Mouse (Mus musculus): ENCODE measurements around the gene Srl. TPM values are rescaled to one million over a fixed set of nuclear protein-coding genes. Genes with fewer than 3 reads are reported as not detected.

Gene Srl
- total and polyA plus RNA-seq, 3 experiments, result 14.6 to 15.3 TPM; not detected in 1

DNA sequence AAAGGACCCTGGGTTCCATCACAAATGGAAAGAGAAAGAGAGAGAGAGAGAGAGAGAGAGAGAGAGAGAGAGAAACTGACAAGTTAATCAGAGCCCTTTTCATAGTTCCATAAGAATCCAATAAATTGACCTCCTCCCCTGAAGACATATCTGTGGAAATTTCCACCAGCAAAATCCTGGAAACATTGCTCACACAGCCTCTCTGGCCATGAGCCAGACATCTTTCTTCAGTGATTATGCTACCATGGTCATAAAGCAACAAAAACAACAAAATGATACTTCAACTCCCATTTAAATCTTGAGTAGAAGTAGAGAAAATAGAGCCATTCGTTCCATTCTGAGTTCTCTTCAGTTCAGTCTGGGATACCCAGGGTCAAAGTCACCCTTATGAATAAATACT is 97.2 kb downstream of the Srl start:
- Histone ChIP-seq H3K79me2 (ENCODE audit: control insufficient read depth, insufficient read depth, low read length, poor library complexity) (no peaks in the 10 kb centered on the region), H3K4me3 (ENCODE audit: control insufficient read depth in 1 of 2, insufficient read depth in 1 of 2, low read depth in 2 of 2, low read length in 2 of 2) (no peak overlapping the region), H3K9ac (ENCODE audit: control insufficient read depth, low read depth, low read length, poor library complexity, severe bottlenecking) (no peak overlapping the region), H3K27ac (ENCODE audit: control insufficient read depth, low read depth, low read length) (no peak overlapping the region), H3K9me3 (replicated peaks; ENCODE audit: insufficient read depth, low read length) (no peaks in the 10 kb centered on the region), H3K4me1 (ENCODE audit: control insufficient read depth in 1 of 2, insufficient read depth in 2 of 2, low read length in 2 of 2) (peaks cover 3 to 5% of the 10 kb centered on the region in 2 experiments; a peak in 2 of 4 replicates), H3K27me3 (ENCODE audit: control insufficient read depth in 1 of 2, insufficient read depth in 2 of 2, low read length in 2 of 2) (no peaks in the 10 kb centered on the region), H3K36me3 (ENCODE audit: control insufficient read depth in 1 of 2, insufficient read depth in 2 of 2, low read length in 2 of 2) (peaks cover 0 to 10% of the 10 kb centered on the region in 2 experiments; a peak in 2 of 4 replicates)
- TF ChIP-seq KAT2A (conservative IDR thresholded peaks at IDR 0.05; ENCODE audit: low read depth, low read length) (no peak), CTCF (IDR thresholded peaks at IDR 0.05 in 2 of 3, conservative IDR thresholded peaks at IDR 0.05 in 1 of 3; ENCODE audit: control insufficient read depth in 1 of 3, insufficient read depth in 1 of 3, low read depth in 2 of 3, low read length in 3 of 3, poor library complexity in 1 of 3, severe bottlenecking in 1 of 3) (no peak), ZMIZ1 (IDR thresholded peaks at IDR 0.05; ENCODE audit: low read depth, low read length) (no peak), JUND (IDR thresholded peaks at IDR 0.05; ENCODE audit: low read depth, low read length) (no peak), POLR2AphosphoS5 (IDR thresholded peaks at IDR 0.05; ENCODE audit: borderline replicate concordance, low read depth, low read length) (no peak), SIN3A (IDR thresholded peaks at IDR 0.05; ENCODE audit: low read length) (no peak), ELF1 (IDR thresholded peaks at IDR 0.05; ENCODE audit: low read depth, low read length) (no peak), TBP (IDR thresholded peaks at IDR 0.05; ENCODE audit: low read depth, low read length) (no peak), RAD21 (IDR thresholded peaks at IDR 0.05; ENCODE audit: low read depth, low read length) (no peak), TCF12 (IDR thresholded peaks at IDR 0.05; ENCODE audit: low read depth, low read length) (no peak), CHD1 (IDR thresholded peaks at IDR 0.05; ENCODE audit: low read depth, low read length) (no peak), MAFK (IDR thresholded peaks at IDR 0.05; ENCODE audit: borderline replicate concordance, low read depth, low read length) (no peak), GABPA (IDR thresholded peaks at IDR 0.05; ENCODE audit: low read depth, low read length) (no peak), NELFE (IDR thresholded peaks at IDR 0.05; ENCODE audit: low read depth, low read length) (no peak)
- no peak for DNase-seq (ENCODE audit: low read depth, low spot score)

DNA sequence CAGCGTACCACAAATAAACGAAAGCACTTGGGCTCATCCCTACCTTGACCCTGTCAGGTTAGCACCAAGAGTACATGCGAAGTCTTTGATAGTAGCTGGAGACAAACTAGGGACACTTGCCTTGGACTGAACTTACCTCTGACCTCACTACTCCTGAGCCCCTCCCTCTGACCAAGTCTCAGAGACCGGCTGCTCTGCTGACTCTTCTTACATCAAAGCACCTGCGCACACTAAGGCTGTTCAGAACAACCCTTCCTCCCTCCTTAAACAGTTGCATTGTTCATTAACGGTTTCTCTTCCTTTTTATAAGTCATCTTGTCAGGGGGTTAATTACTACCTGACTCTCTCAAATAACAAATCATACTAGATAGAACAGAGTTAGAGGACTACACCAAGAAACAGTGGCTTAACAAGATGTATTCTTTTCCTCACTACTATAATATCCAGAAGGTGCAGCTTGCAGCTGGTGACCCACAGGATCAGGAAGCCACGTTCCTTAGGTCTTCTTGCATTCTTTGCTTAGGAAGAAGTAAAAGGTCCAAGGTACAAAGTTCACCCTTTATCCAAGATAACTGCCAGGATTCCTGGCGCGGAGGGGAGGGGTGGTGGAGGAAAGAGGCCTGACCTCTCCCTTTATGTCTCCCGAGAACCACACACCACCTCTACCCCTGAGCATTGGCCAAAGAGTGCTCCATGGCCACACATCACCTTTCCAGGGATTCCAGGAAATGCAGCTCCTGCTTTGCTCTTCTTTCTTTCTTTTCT is 102.1 kb downstream of the Srl start:
- Histone ChIP-seq H3K4me3 (ENCODE audit: control insufficient read depth in 1 of 2, insufficient read depth in 1 of 2, low read depth in 2 of 2, low read length in 2 of 2) (no peak overlapping the region), H3K27ac (ENCODE audit: control insufficient read depth, low read depth, low read length) (no peak overlapping the region), H3K79me2 (ENCODE audit: control insufficient read depth, insufficient read depth, low read length, poor library complexity) (no peaks in the 10 kb centered on the region), H3K36me3 (ENCODE audit: control insufficient read depth in 1 of 2, insufficient read depth in 2 of 2, low read length in 2 of 2) (peaks cover 0 to 3% of the 10 kb centered on the region in 2 experiments; a peak in 2 of 4 replicates), H3K4me1 (ENCODE audit: control insufficient read depth in 1 of 2, insufficient read depth in 2 of 2, low read length in 2 of 2) (0 out of 4 replicates have a peak, but pooled peaks cover 0 to 2% of the 10 kb centered on the region in 2 experiments), H3K9me3 (replicated peaks; ENCODE audit: insufficient read depth, low read length) (no peaks in the 10 kb centered on the region), H3K27me3 (ENCODE audit: control insufficient read depth in 1 of 2, insufficient read depth in 2 of 2, low read length in 2 of 2) (no peaks in the 10 kb centered on the region; a peak in 2 of 4 replicates), H3K9ac (ENCODE audit: control insufficient read depth, low read depth, low read length, poor library complexity, severe bottlenecking) (no peak overlapping the region)
- TF ChIP-seq ZC3H11A (IDR thresholded peaks at IDR 0.05; ENCODE audit: low read depth, low read length) (no peak), E2F4 (IDR thresholded peaks at IDR 0.05; ENCODE audit: borderline replicate concordance, low read depth, low read length) (no peak), ETS1 (IDR thresholded peaks at IDR 0.05; ENCODE audit: low read depth, low read length) (no peak), USF2 (IDR thresholded peaks at IDR 0.05; ENCODE audit: borderline replicate concordance in 1 of 2, insufficient read depth in 1 of 2, low read depth in 1 of 2, low read length in 2 of 2) (no peak), EP300 (IDR thresholded peaks at IDR 0.05; ENCODE audit: low read depth in 1 of 2, low read length in 2 of 2) (no peak), UBTF (IDR thresholded peaks at IDR 0.05; ENCODE audit: borderline replicate concordance, insufficient read depth, low read depth, low read length) (no peak), GABPA (IDR thresholded peaks at IDR 0.05; ENCODE audit: low read depth, low read length) (no peak), POLR2A (IDR thresholded peaks at IDR 0.05; ENCODE audit: control insufficient read depth in 1 of 2, insufficient read depth in 1 of 2, low read depth in 1 of 2, low read length in 2 of 2, poor library complexity in 1 of 2) (no peak), POLR2AphosphoS2 (IDR thresholded peaks at IDR 0.05; ENCODE audit: low read length) (no peak), MAX (IDR thresholded peaks at IDR 0.05; ENCODE audit: low read length) (no peak), GATA1 (IDR thresholded peaks at IDR 0.05; ENCODE audit: low read depth, low read length) (no peak), ZKSCAN1 (IDR thresholded peaks at IDR 0.05; ENCODE audit: low read depth, low read length) (no peak), NRF1 (IDR thresholded peaks at IDR 0.05; ENCODE audit: insufficient read depth, low read depth, low read length, poor library complexity, severe bottlenecking) (no peak), CHD2 (IDR thresholded peaks at IDR 0.05; ENCODE audit: low read length) (no peak), CHD1 (IDR thresholded peaks at IDR 0.05; ENCODE audit: low read depth, low read length) (no peak), TAL1 (IDR thresholded peaks at IDR 0.05; ENCODE audit: low read length) (no peak)
- no peak for DNase-seq (ENCODE audit: low read depth, low spot score)

Data from MEL (cell line).